Mouse (Mus musculus) neural tube, embryonic 11.5 days (tissue): ENCODE measurements at regions not wholly inside any gene's neighbourhood (a gene's known extent, or its start where the extent isn't known, plus 50 kb on each side); places are given as distances from the start of the nearest gene placed in this dataset.
A peak's percentile ranks its signal among the peaks of the same experiment; 100 is the strongest.

Source experiments
- ATAC-seq: fragments of 200-750 bp; cut with Nextera tagmentation; 2 replicates; pipeline ENCODE4 v1.8.0; 2017; ENCODE audit warnings: moderate number of reproducible peaks, mild to moderate bottlenecking, moderate TSS enrichment, moderate library complexity; ENCODE audit not compliant: insufficient read depth, low FRiP score, low TSS enrichment
- DNase-seq: peaks from one replicate; pipeline ENCODE4 v3.0.0-alpha.2; 2015; ENCODE audit warnings: low spot score
- H3K27ac ChIP-seq: fragments of 300-500 bp; sonication (generic); 2 replicates; pipeline ENCODE4 v1.5.1; 2014; ENCODE audit warnings: low read depth, mild to moderate bottlenecking, low read length
- H3K27me3 ChIP-seq: fragments of 300-500 bp; sonication (generic); 2 replicates; pipeline ENCODE4 v1.6.1; 2014; ENCODE audit warnings: mild to moderate bottlenecking, low read length, mixed read lengths; ENCODE audit not compliant: control insufficient read depth, insufficient read depth
- H3K36me3 ChIP-seq: fragments of 300-500 bp; sonication (generic); 2 replicates; pipeline ENCODE4 v1.6.1; 2014; ENCODE audit warnings: mild to moderate bottlenecking, low read length, moderate library complexity, mixed read lengths; ENCODE audit not compliant: control insufficient read depth, insufficient read depth
- H3K4me1 ChIP-seq: fragments of 300-500 bp; sonication (generic); 2 replicates; pipeline ENCODE4 v1.6.1; 2014; ENCODE audit warnings: low read length, mixed read lengths; ENCODE audit not compliant: control insufficient read depth, insufficient read depth
- H3K4me2 ChIP-seq: fragments of 300-500 bp; sonication (generic); 2 replicates; pipeline ENCODE4 v1.6.1; 2014; ENCODE audit warnings: low read depth, mild to moderate bottlenecking, moderate library complexity
- H3K4me3 ChIP-seq: fragments of 300-500 bp; sonication (generic); 2 replicates; pipeline ENCODE4 v1.5.1; 2014; ENCODE audit warnings: low read depth, low read length
- H3K9ac ChIP-seq: fragments of 300-500 bp; sonication (generic); 2 replicates; pipeline ENCODE4 v1.6.1; 2014; ENCODE audit warnings: mild to moderate bottlenecking, low read length
- H3K9me3 ChIP-seq: fragments of 300-500 bp; sonication (generic); 2 replicates; pipeline ENCODE4 v1.6.1; 2016; ENCODE audit warnings: low read length; ENCODE audit not compliant: control insufficient read depth
- WGBS: fragments of 180-500 bp; shearing (Covaris S2); extraction: QIAGEN DNeasy Blood & Tissue Kit; methylation state at CpG from one replicate; pipeline ENCODE4 v1.1.7; 2014; 5-methylcytosine and 5-hydroxymethylcytosine counted together

DNA sequence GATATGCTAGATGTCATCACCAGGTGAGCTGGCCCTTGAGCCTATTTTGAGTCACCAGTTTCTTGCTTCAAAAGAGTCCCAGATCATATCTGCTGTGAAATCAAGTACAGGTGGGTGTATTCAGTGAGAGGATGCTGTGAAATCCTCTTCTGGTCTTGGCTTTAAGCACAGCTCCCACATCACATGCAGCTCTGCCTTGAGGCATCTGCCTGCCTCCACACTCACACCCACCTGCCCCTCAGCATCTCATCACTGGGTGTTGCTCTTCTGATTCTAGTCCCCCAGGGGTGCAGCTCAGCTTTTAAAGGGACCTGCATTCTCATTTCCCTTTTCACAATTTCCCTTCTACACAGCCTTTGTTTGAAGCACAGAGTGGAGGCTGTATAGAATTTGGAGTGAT lies 262.9 kb downstream of the Ttc32 start:
- Histone ChIP-seq H3K9ac (no peak overlapping the region), H3K9me3 (no peaks in the 10 kb centered on the region), H3K4me3 (no peak overlapping the region), H3K4me1 (no peaks in the 10 kb centered on the region), H3K27ac (no peak overlapping the region), H3K36me3 (no peaks in the 10 kb centered on the region), H3K27me3 (no peaks in the 10 kb centered on the region), H3K4me2 (no peak overlapping the region)
- ATAC-seq, result no peak
- no peak for DNase-seq

DNA sequence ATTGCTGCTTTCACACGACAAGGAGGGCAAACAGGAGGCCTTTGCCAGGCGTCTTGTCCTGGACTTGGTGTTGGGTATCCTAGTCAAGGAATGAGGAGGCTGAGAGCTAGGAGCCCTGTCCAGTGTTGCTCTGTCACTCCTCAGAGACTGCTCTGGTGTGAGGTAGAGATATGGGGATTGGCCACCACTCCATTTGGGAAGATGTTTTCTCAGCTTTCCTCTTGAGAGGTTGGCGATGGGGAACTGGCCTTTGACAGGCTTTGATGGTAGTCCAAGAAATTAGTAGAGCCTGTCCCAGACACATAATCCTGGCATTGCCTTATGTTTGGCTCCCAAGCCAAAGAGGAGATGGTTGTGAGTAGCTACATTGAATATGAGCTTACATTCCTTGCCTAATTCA lies 265.4 kb downstream of the Ttc32 start:
- no peaks in the 10 kb centered on the region for H3K36me3 ChIP-seq
- no peak overlapping the region for H3K9ac ChIP-seq
- H3K9me3 ChIP-seq, result no peaks in the 10 kb centered on the region
- WGBS, result 76% methylated on average over 3 of the region's 3 CpGs
- H3K4me3 ChIP-seq, result no peak overlapping the region
- no peaks in the 10 kb centered on the region for H3K4me1 ChIP-seq
- no peaks in the 10 kb centered on the region for H3K27me3 ChIP-seq
- H3K27ac ChIP-seq, result no peak overlapping the region
- DNase-seq (no peak), ATAC-seq (no peak)
- no peak overlapping the region for H3K4me2 ChIP-seq

DNA sequence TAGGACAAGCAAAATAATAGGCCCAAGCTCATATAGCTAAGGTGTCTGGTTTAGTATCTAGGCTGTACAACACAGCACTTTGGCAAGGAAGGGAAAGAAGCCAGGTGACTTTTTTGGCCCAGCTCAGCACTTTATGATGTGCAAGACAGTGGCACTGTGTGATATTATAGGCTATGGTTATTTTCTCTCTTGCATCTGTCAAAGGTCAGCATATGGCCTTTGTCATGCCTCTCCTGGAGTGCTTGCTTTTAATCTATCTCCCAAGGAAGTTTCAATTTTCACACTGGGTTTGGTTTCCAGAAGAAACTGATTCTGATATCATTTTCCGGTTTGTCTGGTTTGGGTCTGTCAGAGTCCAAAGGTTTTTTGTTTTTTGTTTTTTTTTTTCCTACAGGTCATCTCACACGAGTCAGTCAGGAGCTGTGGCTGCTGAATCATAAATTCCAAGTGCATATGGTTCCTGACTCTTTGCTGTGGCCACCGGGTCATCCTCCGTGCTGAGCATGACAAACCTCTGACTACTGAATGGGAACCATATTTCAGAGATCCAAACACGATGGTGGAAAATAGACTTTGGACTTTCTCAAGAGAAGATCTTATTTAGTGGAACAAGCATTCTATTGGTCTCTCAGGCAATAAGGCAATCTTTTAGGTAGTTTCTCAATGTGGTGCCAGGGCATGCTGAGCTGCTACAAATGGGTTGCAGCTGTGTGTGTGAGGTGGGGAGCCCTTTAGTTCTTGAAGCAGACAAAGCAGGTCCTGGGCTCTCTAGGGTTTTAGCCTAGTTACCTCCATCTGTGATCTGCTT lies 269.3 kb downstream of the Ttc32 start:
- no peak overlapping the region for H3K4me3 ChIP-seq
- no peak overlapping the region for H3K4me2 ChIP-seq
- H3K9me3 ChIP-seq, result no peaks in the 10 kb centered on the region
- DNase-seq, result no peak
- no peak overlapping the region for H3K27ac ChIP-seq
- 62% methylated on average over 5 of the region's 5 CpGs for WGBS
- ATAC-seq, result no peak
- no peaks in the 10 kb centered on the region for H3K4me1 ChIP-seq
- no peaks in the 10 kb centered on the region for H3K36me3 ChIP-seq
- no peaks in the 10 kb centered on the region for H3K27me3 ChIP-seq
- no peak overlapping the region for H3K9ac ChIP-seq

DNA sequence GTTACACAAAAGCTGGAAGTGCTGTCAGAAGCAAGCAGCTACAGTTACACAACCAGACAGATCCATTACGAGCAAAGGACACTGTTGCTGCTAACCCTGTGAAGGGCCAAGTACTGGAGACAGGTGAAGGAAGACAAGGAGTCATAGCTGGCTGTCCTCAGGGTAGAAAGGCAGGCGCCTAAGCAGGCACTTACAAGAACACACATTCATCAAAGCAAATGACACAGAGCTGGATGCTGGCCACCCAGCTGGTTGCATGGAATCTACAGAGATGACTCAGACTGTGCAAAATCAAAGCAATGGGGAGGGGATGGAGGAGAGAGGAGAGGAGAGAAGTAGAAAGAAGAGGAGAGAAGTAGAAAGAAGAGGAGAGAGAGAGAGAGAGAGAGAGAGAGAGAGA lies 265.8 kb upstream of the Osr1 start:
- no peak overlapping the region for H3K27ac ChIP-seq
- ATAC-seq (no peak), DNase-seq (no peak)
- H3K9ac ChIP-seq, result no peak overlapping the region
- H3K4me2 ChIP-seq, result no peak overlapping the region
- no peaks in the 10 kb centered on the region for H3K27me3 ChIP-seq
- H3K9me3 ChIP-seq, result no peaks in the 10 kb centered on the region
- no peak overlapping the region for H3K4me3 ChIP-seq
- no peaks in the 10 kb centered on the region for H3K4me1 ChIP-seq
- WGBS, result 71% methylated on average over 2 of the region's 2 CpGs
- no peaks in the 10 kb centered on the region for H3K36me3 ChIP-seq

DNA sequence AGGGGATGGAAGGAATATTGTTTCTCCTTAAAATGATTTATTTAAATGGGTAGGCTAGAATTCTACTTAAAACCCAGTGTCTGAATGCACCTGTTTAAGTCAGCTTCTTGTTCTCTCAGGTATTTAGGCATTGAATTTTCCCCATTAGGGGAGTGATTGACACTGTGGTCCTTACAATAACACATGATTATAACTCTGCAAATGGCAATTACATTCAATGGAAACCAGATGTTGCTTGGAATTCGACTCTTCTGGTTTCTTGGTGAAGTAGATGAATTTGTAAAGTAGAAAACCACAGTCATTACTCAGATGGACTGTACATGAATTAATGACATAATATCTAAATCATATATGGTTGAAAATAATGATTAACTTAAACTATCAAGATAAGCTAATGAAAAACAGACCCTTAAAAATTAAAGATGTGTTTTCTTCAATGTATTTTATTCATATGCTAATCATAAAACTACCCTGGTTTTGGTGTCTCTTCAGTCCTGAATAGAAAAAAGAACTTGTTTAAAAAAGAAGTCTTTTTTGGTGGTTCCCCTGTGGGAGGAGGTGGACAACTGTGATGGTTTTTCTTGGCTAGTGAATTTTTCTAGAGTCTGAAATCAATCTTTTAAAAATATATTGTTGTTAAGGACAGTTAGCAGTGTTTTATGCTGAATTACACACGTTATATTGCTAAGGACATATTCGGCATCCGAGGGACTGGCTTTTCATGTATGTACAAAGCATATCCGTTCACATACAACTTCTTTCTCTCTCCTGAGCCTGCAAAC lies 231.8 kb upstream of the Osr1 start:
- ATAC-seq, result no peak
- Histone ChIP-seq H3K4me3 (no peak overlapping the region), H3K27me3 (no peaks in the 10 kb centered on the region)

DNA sequence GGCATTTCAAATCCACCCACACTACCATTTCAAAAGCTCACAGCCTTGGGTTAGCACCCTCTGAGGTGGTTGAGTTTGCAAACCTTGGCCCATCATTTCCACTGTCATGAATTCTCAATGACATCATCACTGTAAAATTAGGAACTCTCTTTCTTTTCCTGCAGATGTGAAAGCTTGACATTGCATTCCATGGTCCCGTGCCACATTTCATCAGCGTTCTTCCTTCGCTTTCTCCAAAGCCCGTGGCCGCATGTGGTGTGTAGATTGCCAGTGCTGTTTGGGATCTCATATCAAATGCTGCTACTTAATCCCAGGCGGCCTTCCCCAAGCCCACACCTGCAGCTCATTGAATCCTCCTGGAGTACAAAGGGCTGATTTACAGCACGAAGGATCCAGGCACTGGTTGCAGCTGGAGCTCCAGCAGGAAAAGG lies 231.1 kb upstream of the Osr1 start:
- 44% methylated on average over 7 of the region's 7 CpGs for WGBS
- ATAC-seq (no peak), DNase-seq (peak; percentile 47)

More for the DNA sequence above, 231.8 kb upstream of the Osr1 start:
- Histone ChIP-seq H3K4me1 (no peaks in the 10 kb centered on the region), H3K4me2 (no peak overlapping the region), H3K9ac (no peak overlapping the region), H3K9me3 (no peaks in the 10 kb centered on the region), H3K36me3 (no peaks in the 10 kb centered on the region), H3K27ac (no peak overlapping the region)
- DNase-seq, result no peak
- 75% methylated on average over 5 of the region's 5 CpGs for WGBS

DNA sequence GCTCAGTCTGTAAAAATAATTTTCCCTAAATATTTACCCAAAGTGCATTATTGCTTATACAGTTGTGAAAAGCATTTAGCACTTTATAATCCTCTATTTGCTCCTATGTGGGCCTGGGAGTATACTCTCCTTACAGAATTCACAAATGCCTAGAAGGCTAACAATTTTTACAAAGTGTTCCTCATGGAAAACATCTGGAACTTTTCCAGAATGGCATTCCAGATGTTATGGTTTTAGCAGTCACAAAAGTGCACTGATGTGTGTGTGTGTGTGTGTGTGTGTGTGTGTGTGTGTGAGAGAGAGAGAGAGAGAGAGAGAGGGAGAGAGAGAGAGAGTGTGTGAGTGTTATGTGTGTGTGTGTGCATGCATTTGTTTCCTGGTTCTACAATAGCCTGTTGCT lies 229.1 kb upstream of the Osr1 start:
- Histone ChIP-seq H3K4me3 (no peak overlapping the region), H3K9me3 (no peaks in the 10 kb centered on the region)
- ATAC-seq, result no peak

More for the DNA sequence above, 231.1 kb upstream of the Osr1 start:
- H3K4me2 ChIP-seq, result no peak overlapping the region
- H3K27ac ChIP-seq, result no peak overlapping the region
- H3K9me3 ChIP-seq, result no peaks in the 10 kb centered on the region
- no peak overlapping the region for H3K4me3 ChIP-seq
- no peaks in the 10 kb centered on the region for H3K4me1 ChIP-seq
- H3K36me3 ChIP-seq, result no peaks in the 10 kb centered on the region
- no peak overlapping the region for H3K9ac ChIP-seq
- no peaks in the 10 kb centered on the region for H3K27me3 ChIP-seq

DNA sequence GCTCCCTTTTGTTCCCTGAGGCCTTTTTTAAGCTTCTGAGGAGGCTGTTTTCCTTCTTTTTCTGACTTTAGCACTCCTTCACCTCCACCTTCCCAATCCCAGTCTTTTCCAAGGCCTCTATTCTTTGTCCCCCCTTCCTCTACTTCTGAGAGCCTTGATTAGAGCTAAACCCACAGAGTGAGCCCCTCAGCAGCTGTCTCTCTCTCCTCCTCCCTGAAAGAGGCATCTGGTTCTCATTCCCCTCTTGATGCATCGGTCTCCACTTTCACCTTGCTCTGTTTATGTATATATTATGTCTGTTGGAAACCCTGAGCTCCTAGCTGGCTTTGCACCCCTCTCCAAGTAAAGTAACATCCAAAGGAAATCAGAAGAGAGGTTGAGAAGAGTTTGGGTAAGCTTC lies 224.6 kb upstream of the Osr1 start:
- no peak overlapping the region for H3K4me3 ChIP-seq

More for the DNA sequence above, 229.1 kb upstream of the Osr1 start:
- DNase-seq, result no peak
- no peaks in the 10 kb centered on the region for H3K4me1 ChIP-seq
- no peak overlapping the region for H3K9ac ChIP-seq
- H3K27me3 ChIP-seq, result no peaks in the 10 kb centered on the region
- no peaks in the 10 kb centered on the region for H3K36me3 ChIP-seq
- H3K4me2 ChIP-seq, result no peak overlapping the region
- H3K27ac ChIP-seq, result no peak overlapping the region

DNA sequence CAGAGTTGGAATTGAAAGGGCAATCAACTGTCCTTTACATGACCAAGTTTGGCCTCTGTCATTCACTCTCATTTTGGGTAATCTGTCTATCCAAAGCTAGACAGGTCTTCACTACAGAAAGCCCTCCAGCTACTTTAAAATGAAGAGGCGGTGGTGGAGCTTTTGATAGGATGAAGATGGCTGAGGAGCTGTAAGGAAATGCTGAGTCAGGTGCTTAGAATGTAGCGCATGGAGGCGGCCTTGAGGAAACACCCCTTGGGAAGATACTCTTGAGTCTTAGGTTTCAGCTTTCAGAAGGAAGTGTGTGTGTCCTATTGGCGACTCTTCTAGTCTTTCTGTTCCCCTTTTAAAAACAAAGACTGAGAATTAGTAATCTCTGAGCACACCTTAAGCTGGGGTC lies 214.4 kb upstream of the Osr1 start:
- H3K4me1 ChIP-seq, result no peaks in the 10 kb centered on the region
- H3K9me3 ChIP-seq, result no peaks in the 10 kb centered on the region
- no peak for DNase-seq
- no peak overlapping the region for H3K27ac ChIP-seq
- no peaks in the 10 kb centered on the region for H3K36me3 ChIP-seq
- no peak for ATAC-seq
- H3K4me3 ChIP-seq, result no peak overlapping the region
- no peaks in the 10 kb centered on the region for H3K27me3 ChIP-seq
- 85% methylated on average over 4 of the region's 4 CpGs for WGBS
- no peak overlapping the region for H3K9ac ChIP-seq
- H3K4me2 ChIP-seq, result no peak overlapping the region

More for the DNA sequence above, 224.6 kb upstream of the Osr1 start:
- no peaks in the 10 kb centered on the region for H3K4me1 ChIP-seq
- H3K4me2 ChIP-seq, result no peak overlapping the region
- peak; percentile 14 for DNase-seq
- H3K36me3 ChIP-seq, result no peaks in the 10 kb centered on the region
- H3K9ac ChIP-seq, result no peak overlapping the region
- ATAC-seq, result no peak
- no peak overlapping the region for H3K27ac ChIP-seq
- H3K27me3 ChIP-seq, result no peaks in the 10 kb centered on the region
- no peaks in the 10 kb centered on the region for H3K9me3 ChIP-seq
- WGBS, result 41% methylated on average over 1 of the region's 1 CpGs
